In the genomic region with DNA sequence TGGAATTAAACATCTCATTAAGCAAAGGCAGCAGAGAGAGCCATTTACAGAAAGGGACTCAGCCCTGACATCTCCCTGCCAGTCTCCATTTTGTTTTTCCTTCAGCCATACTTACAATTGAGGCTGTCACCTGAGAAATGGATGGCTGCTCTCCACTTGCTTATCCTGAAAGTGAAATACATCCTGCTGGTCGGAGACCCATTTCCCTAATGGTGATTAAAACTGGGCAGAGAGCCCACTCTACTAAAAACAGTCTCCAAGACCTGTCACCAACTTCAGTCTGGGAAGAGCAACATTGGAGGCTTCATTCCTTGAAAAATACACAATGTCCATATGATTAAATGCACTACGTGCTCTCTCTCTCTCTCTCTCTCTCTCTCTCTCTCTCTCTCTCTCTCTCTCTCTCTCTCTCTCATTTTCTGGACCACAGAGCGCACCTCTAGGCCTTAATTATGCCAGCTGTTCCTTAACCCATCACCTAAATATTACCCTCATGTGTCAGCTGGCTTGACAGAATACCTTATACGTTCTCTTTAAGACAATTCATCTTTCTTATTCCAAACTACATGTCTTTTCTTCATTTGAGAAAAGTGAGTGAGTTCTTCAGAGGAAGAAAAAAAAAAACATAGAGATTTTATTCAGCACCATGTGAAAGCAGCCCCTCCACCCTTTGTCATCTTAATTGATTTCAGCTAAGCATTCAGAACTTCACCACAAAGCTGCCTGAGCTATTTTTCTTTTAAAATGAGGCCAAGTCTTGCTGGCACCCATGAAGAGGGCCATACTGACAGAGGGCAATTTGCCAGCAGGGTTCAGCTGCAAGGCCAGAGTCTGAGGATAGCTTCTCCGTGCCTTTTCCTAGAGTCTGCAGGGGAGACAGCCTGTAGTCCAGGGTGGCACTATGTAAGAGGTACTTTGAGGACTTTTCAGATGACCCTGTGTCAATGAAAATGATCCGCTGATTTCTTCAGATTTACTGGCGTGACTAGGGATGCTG, we compare ENCODE assay signal across 9 mouse cellular contexts. TPM values are rescaled to one million over a fixed set of nuclear protein-coding genes. Genes with fewer than 3 reads are reported as not detected.
DNase-seq lines count a peak whose midpoint lies in the region; ATAC-seq lines count a peak whose summit lies in the region.
"Had no signal": no experiment of that assay in that cellular context is flagged by ENCODE, and none has a peak within 500 bp of the region (broad histone marks: within the 10 kb centered on the region; RNA-seq: fewer than 3 reads in every experiment).

No protein-coding gene starts in this region.

- no peak for ATAC-seq in granulocyte monocyte progenitor cell, adult 5-6 weeks (replicated peaks; ENCODE audit: poor library complexity, severe bottlenecking)
- ATAC-seq: Patski had no signal

- peak; percentile 8 for DNase-seq in layer of hippocampus, adult 9-11 months
- DNase-seq in layer of hippocampus, adult 11-12 months (ENCODE audit: low spot score) = no peak
- peak; percentile 45 for DNase-seq in adrenal gland, postnatal 10 days
- DNase-seq in cerebellum, adult 9-10 months = peak; percentile 89
- DNase-seq in kidney, postnatal 14 days = peak; percentile 52
- no peak for DNase-seq in gastrocnemius, adult 18-20 months (ENCODE audit: low spot score)
- DNase-seq in gastrocnemius, adult 8-10 months (ENCODE audit: low spot score in 2 of 2) = no peak

RNA-seq across cellular contexts. Expression of a gene that starts 51.6 kb away (rescaled TPM):
- total RNA-seq in adrenal gland, postnatal 10 days (2021) = 10 to 100 TPM; 17.1 to 23.1 TPM
- not detected in 2 replicates for total RNA-seq in granulocyte monocyte progenitor cell, adult 5-6 weeks (2014; fragmentation: Nextera tagmentation)
- total RNA-seq in granulocyte monocyte progenitor cell, adult 5-6 weeks (2017) = not detected in 2 replicates
- 1 to 10 TPM; 1.8 to 4.0 TPM for total RNA-seq in gastrocnemius, adult 18-20 months (2021)
- total RNA-seq in gastrocnemius, adult 8-10 months (2022) = 1 to 10 TPM; 1.6 to 3.2 (median 2.1) TPM

Comparison
In these comparisons a context has a peak if more than half of its experiments do, and no peak if none do; other contexts are left out.
1. DNase-seq: peak in layer of hippocampus, adult 9-11 months (single experiment), adrenal gland, postnatal 10 days (single experiment), cerebellum, adult 9-10 months (single experiment) and kidney, postnatal 14 days (single experiment); none in layer of hippocampus, adult 11-12 months (single experiment), gastrocnemius, adult 18-20 months (single experiment) and gastrocnemius, adult 8-10 months (0 of 2).